Mouse (Mus musculus) ES-E14 (cell line): ENCODE measurements at regions not wholly inside any gene's neighbourhood (a gene's known extent, or its start where the extent isn't known, plus 50 kb on each side); places are given as distances from the start of the nearest gene placed in this dataset.

Experiments
- CHD2 ChIP-seq: IDR thresholded peaks from 2 replicates; pipeline ENCODE4 v1.6.1; 2014; ENCODE audit warnings: mild to moderate bottlenecking, low read depth, low read length, inconsistent platforms
- HCFC1 ChIP-seq: IDR thresholded peaks from 2 replicates; pipeline ENCODE4 v1.6.1; 2012; ENCODE audit warnings: low read length, inconsistent platforms, borderline replicate concordance; ENCODE audit not compliant: insufficient read depth
- MAFK ChIP-seq: IDR thresholded peaks from 2 replicates; pipeline ENCODE4 v1.6.1; 2014; ENCODE audit warnings: mild to moderate bottlenecking, low read depth, low read length, inconsistent platforms; ENCODE audit not compliant: insufficient read depth
- ZC3H11A ChIP-seq: IDR thresholded peaks from 2 replicates; pipeline ENCODE4 v1.6.1; 2012; ENCODE audit warnings: low read depth, mild to moderate bottlenecking, inconsistent platforms, low read length, borderline replicate concordance

DNA sequence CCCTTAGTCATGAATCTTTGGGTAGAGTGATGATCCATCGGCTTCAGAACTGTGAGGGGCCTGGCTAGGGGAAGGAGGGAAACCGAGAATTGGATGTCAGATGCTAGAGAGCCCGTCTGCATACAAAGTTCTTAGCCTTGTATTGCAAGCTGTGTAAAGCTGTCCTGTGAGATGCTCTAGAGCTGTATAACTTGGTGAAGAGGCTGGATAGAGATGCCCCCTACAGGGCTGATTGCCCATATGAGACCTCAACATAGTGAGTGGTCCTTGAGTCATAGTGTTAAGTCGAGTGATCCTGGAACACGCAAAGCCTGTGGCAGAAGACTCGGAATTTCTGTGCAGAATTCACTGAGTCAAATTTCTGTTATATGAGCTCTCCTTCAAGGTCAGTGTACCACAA, 334.8 kb downstream of the Mycn start:
- TF ChIP-seq ZC3H11A (no peak), HCFC1 (no peak), MAFK (no peak), CHD2 (no peak)
